Mouse (Mus musculus) kidney, embryonic 16.5 days (tissue): ENCODE measurements around the gene Cadm3. TPM values are rescaled to one million over a fixed set of nuclear protein-coding genes. Genes with fewer than 3 reads are reported as not detected.

ENCODE experiments used
- ATAC-seq: fragments of 200-750 bp; cut with Nextera tagmentation; 2 replicates; pipeline ENCODE4 v1.8.0; 2017; ENCODE audit warnings: moderate TSS enrichment; ENCODE audit not compliant: low FRiP score, low TSS enrichment
- H3K27ac ChIP-seq: fragments of 300-500 bp; sonication (generic); 2 replicates; pipeline ENCODE4 v1.5.1; 2014; ENCODE audit warnings: low read length
- H3K27me3 ChIP-seq: fragments of 300-500 bp; sonication (generic); 2 replicates; pipeline ENCODE4 v1.6.1; 2014; ENCODE audit warnings: low read length, control low read depth, mixed read lengths; ENCODE audit not compliant: insufficient read depth
- H3K36me3 ChIP-seq: fragments of 300-500 bp; sonication (generic); 2 replicates; pipeline ENCODE4 v1.6.1; 2014; ENCODE audit warnings: low read length, control low read depth, mixed read lengths; ENCODE audit not compliant: insufficient read depth
- H3K4me1 ChIP-seq: fragments of 300-500 bp; sonication (generic); 2 replicates; pipeline ENCODE4 v1.6.1; 2014; ENCODE audit warnings: low read length, control low read depth, mixed read lengths; ENCODE audit not compliant: insufficient read depth
- H3K4me2 ChIP-seq: fragments of 300-500 bp; sonication (generic); replicated peaks from 2 replicates; pipeline ENCODE4 v1.6.1; 2014; ENCODE audit warnings: low read depth, low read length
- H3K4me3 ChIP-seq: fragments of 300-500 bp; sonication (generic); 2 replicates; pipeline ENCODE4 v1.5.1; 2014; ENCODE audit warnings: mild to moderate bottlenecking, low read length
- H3K9ac ChIP-seq: fragments of 300-500 bp; sonication (generic); replicated peaks from 2 replicates; pipeline ENCODE4 v1.6.1; 2014; ENCODE audit warnings: low read length
- H3K9me3 ChIP-seq: fragments of 300-500 bp; sonication (generic); 2 replicates; pipeline ENCODE4 v1.6.1; 2016; ENCODE audit warnings: low read length, control low read depth
- WGBS: fragments of 180-500 bp; shearing (Covaris S2); extraction: QIAGEN DNeasy Blood & Tissue Kit; methylation state at CpG from one replicate; pipeline ENCODE4 v1.1.7; 2014; 5-methylcytosine and 5-hydroxymethylcytosine counted together
- polyA plus RNA-seq: library from polyadenylated mRNA; unstranded; fragments of >200 nt; fragmentation: Nextera tagmentation; extraction: Ambion mirVana; gene quantifications from 2 replicates; pipeline ENCODE4 v1.2.1, GENCODE M21; 2015

Cadm3 gene
- polyA plus RNA-seq, 1 experiment from 2014 or later = 1.4 TPM

- H3K27me3 ChIP-seq = no peaks in the 10 kb centered on the region
- H3K36me3 ChIP-seq = no peaks in the 10 kb centered on the region
- ATAC-seq = no peak; the same call in 1 of the 2 replicates
- 0% methylated on average over 1 of the region's 1 CpGs for WGBS
- no peak overlapping the region for H3K4me2 ChIP-seq
- H3K27ac ChIP-seq = no peak overlapping the region
- no peak overlapping the region for H3K4me3 ChIP-seq
- no peaks in the 10 kb centered on the region for H3K9me3 ChIP-seq
- H3K4me1 ChIP-seq = no peaks in the 10 kb centered on the region
- H3K9ac ChIP-seq = no peak overlapping the region
Measured at GRCm38 (mm10) chr1:173348527-173348926, 19.0 kb downstream of the Cadm3 start.

GRCm38 (mm10) chr1:173345112-173345511 is 22.4 kb downstream of the Cadm3 start:
- no peak overlapping the region for H3K9ac ChIP-seq
- no peak overlapping the region for H3K4me2 ChIP-seq
- no peak overlapping the region for H3K27ac ChIP-seq
- no peak for ATAC-seq
- H3K4me1 ChIP-seq = no peaks in the 10 kb centered on the region
- H3K27me3 ChIP-seq = no peaks in the 10 kb centered on the region
- no peaks in the 10 kb centered on the region for H3K36me3 ChIP-seq
- no peak overlapping the region for H3K4me3 ChIP-seq
- 88% methylated on average over 4 of the region's 4 CpGs for WGBS
- H3K9me3 ChIP-seq = no peaks in the 10 kb centered on the region

DNA sequence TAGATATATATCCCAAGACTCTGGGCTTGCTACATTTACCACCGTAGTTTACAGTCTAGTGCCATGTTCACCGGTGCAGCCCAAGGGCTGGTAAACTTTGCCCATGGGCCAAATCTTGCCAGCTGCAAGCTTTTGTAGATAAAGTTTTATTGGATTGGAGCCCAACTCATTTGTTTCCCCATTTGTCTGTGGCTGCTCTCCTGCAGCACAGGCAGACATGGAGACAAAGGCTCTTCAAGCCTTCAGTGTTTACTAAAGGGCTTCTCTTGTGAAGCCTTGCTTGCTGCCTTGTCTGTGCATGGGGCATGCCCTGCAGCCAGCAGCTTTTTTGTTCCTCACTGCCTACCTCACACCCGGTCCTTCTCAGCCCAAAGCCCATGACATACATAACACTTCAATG is 23.6 kb downstream of the Cadm3 start:
- Histone ChIP-seq H3K27ac (no peak overlapping the region), H3K4me3 (no peak overlapping the region), H3K36me3 (no peaks in the 10 kb centered on the region), H3K4me2 (no peak overlapping the region), H3K9me3 (no peaks in the 10 kb centered on the region), H3K9ac (no peak overlapping the region), H3K4me1 (no peaks in the 10 kb centered on the region), H3K27me3 (no peaks in the 10 kb centered on the region)
- WGBS = 74% methylated on average over 3 of the region's 3 CpGs
- no peak for ATAC-seq

GRCm38 (mm10) chr1:173342425-173342824 is 25.1 kb downstream of the Cadm3 start:
- H3K4me3 ChIP-seq = no peak overlapping the region
- 90% methylated on average over 1 of the region's 1 CpGs for WGBS
- ATAC-seq = no peak
- H3K27ac ChIP-seq = no peak overlapping the region
- no peaks in the 10 kb centered on the region for H3K4me1 ChIP-seq
- H3K27me3 ChIP-seq = no peaks in the 10 kb centered on the region
- H3K36me3 ChIP-seq = no peaks in the 10 kb centered on the region
- no peaks in the 10 kb centered on the region for H3K9me3 ChIP-seq
- no peak overlapping the region for H3K4me2 ChIP-seq
- H3K9ac ChIP-seq = no peak overlapping the region

- H3K36me3 ChIP-seq = no peaks in the 10 kb centered on the region
- no peak; the same call in 1 of the 2 replicates for ATAC-seq
- no peaks in the 10 kb centered on the region for H3K27me3 ChIP-seq
- H3K27ac ChIP-seq = no peak overlapping the region
- WGBS = 7% methylated on average over 2 of the region's 2 CpGs
- H3K9ac ChIP-seq = no peak overlapping the region
- H3K4me1 ChIP-seq = no peaks in the 10 kb centered on the region
- no peaks in the 10 kb centered on the region for H3K9me3 ChIP-seq
- H3K4me3 ChIP-seq = no peak overlapping the region
- H3K4me2 ChIP-seq = no peak overlapping the region
Measured at GRCm38 (mm10) chr1:173339543-173339942, 28.0 kb downstream of the Cadm3 start.

- H3K27ac ChIP-seq = no peak overlapping the region
- no peaks in the 10 kb centered on the region for H3K9me3 ChIP-seq
- no peaks in the 10 kb centered on the region for H3K4me1 ChIP-seq
- H3K4me2 ChIP-seq = no peak overlapping the region
- H3K27me3 ChIP-seq = no peaks in the 10 kb centered on the region
- no peaks in the 10 kb centered on the region for H3K36me3 ChIP-seq
- H3K4me3 ChIP-seq = no peak overlapping the region
- H3K9ac ChIP-seq = no peak overlapping the region
- ATAC-seq = no peak
- 92% methylated on average over 10 of the region's 10 CpGs for WGBS
Measured at GRCm38 (mm10) chr1:173337008-173337407, 30.5 kb downstream of the Cadm3 start.

GRCm38 (mm10) chr1:173335903-173336302 is 31.6 kb downstream of the Cadm3 start:
- 40% methylated on average over 11 of the region's 11 CpGs for WGBS
- no peak for ATAC-seq
- Histone ChIP-seq H3K4me3 (no peak overlapping the region), H3K9ac (no peak overlapping the region), H3K27me3 (no peaks in the 10 kb centered on the region), H3K36me3 (no peaks in the 10 kb centered on the region), H3K4me2 (no peak overlapping the region), H3K27ac (no peak overlapping the region), H3K4me1 (no peaks in the 10 kb centered on the region), H3K9me3 (no peaks in the 10 kb centered on the region)

DNA sequence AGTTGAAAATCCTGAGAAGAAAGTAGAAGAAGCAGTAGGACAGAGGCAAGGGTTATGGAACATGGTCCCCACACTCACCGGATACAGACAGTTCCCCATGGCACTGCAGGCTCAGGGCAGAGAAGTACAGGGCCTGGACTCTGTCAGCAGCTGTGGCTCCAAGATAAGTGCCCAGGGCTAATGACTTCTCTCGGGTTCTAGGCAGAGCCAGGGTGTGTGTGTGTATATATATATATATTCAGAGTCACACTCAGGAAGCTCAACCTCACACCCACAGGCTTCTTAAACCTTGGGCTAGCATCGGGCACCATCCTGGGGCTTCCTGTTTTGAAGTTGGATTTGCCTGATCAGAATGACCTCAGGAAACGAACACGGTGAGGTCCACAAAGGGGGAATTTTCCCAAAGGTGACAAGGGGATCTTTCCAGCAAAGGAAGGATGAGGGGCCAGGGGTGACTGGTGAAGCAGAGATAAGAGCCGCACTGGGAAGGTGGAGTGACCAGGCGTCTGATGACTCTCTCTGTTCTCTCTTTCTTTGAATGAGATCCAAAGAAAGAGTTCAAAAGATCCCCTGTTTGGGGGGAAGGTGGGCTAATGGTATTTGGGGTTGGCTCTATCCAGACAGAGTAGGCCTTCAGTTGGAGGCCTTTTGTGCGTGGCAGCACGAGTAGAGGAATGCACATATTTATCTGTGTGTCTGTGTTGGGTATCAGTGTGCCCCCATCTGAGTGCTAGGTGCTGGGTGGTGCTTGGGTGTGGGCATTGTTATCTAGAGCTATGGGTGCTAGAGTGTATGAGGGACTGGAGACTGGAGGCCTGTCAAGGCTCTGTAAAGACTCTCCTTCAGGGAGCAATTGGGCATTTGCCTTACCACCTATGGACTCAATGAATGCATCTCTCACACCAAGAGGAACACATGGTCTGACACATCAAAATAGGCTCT is 33.9 kb downstream of the Cadm3 start, which contains the start of gene Ackr1:
Gene Ackr1 (minus strand): TSS at position 439 of the 942 bp plus-strand sequence.
- H3K9ac ChIP-seq = no peak within 1 kb of the TSS
- no peak within 1 kb of the TSS for H3K4me2 ChIP-seq
- no peaks in the 10 kb centered on the region for H3K36me3 ChIP-seq
- no peaks in the 10 kb centered on the region for H3K4me1 ChIP-seq
- no peaks in the 10 kb centered on the region for H3K27me3 ChIP-seq
- H3K27ac ChIP-seq = no peak within 1 kb of the TSS
- H3K9me3 ChIP-seq = no peaks in the 10 kb centered on the region
- H3K4me3 ChIP-seq = no peak within 1 kb of the TSS
- 61% methylated on average over 9 of the region's 9 CpGs for WGBS
- peak; percentile 40; the same call in 1 of the 2 replicates for ATAC-seq

- H3K27me3 ChIP-seq = no peaks in the 10 kb centered on the region
- H3K9ac ChIP-seq = no peak overlapping the region
- no peak overlapping the region for H3K27ac ChIP-seq
- no peaks in the 10 kb centered on the region for H3K36me3 ChIP-seq
- H3K4me3 ChIP-seq = no peak overlapping the region
- ATAC-seq = no peak
- H3K4me1 ChIP-seq = no peaks in the 10 kb centered on the region
- 89% methylated on average over 5 of the region's 5 CpGs for WGBS
- no peak overlapping the region for H3K4me2 ChIP-seq
- H3K9me3 ChIP-seq = no peaks in the 10 kb centered on the region
Measured at GRCm38 (mm10) chr1:173332418-173332817, 35.1 kb downstream of the Cadm3 start.

GRCm38 (mm10) chr1:173329743-173330142 is 37.8 kb downstream of the Cadm3 start:
- Histone ChIP-seq H3K36me3 (no peaks in the 10 kb centered on the region), H3K9ac (no peak overlapping the region), H3K4me2 (no peak overlapping the region), H3K27ac (no peak overlapping the region), H3K27me3 (no peaks in the 10 kb centered on the region), H3K4me1 (no peaks in the 10 kb centered on the region), H3K4me3 (no peak overlapping the region), H3K9me3 (no peaks in the 10 kb centered on the region)
- no peak for ATAC-seq
- 80% methylated on average over 5 of the region's 5 CpGs for WGBS
